Mouse (Mus musculus) forebrain, embryonic 12.5 days (tissue): ENCODE results near the gene Pqlc2. TPM values are rescaled to one million over a fixed set of nuclear protein-coding genes. Genes with fewer than 3 reads are reported as not detected.

Experiments
- microRNA-seq: library from miRNA; unstranded; fragments of <30 nt; microRNA quantifications from one replicate; pipeline ENCODE4, GENCODE M21; 2017
- polyA plus RNA-seq: library from polyadenylated mRNA; unstranded; fragments of >200 nt; fragmentation: Nextera tagmentation; extraction: Ambion mirVana; gene quantifications from 2 replicates; pipeline ENCODE4 v1.2.1, GENCODE M21; 2016

The Pqlc2 gene
- polyA plus RNA-seq, 1 experiment from 2014 or later = 12.5 TPM

Small RNA genes lying within 50 kb of the gene (microRNA-seq; reads per million reads assigned to microRNA genes)
- gene Gm24245 (2.9 reads per million, percentile 6 among the genes with 10 or more reads in this experiment), gene Gm25732 (1.5 reads per million)

Other genes starting within 250 kb of the Pqlc2 start
- gene Htr6, start 235.1 kb downstream of the Pqlc2 start, polyA plus RNA-seq = 0.18 TPM in 1 of 2 replicates, not detected in the other
- 22.5 and 26.7 TPM in 2 replicates for gene Nbl1, start 217.7 kb downstream of the Pqlc2 start, polyA plus RNA-seq
- gene Minos1, start 179.6 kb downstream of the Pqlc2 start, polyA plus RNA-seq = 416 and 438 TPM in 2 replicates
- 307 and 312 TPM in 2 replicates for gene Capzb, start 117.8 kb downstream of the Pqlc2 start, polyA plus RNA-seq
- 70.7 and 78.1 TPM in 2 replicates for gene Akr7a5, start within 50 bp of the Pqlc2 start, polyA plus RNA-seq
- gene Mrto4, start 41.9 kb upstream of the Pqlc2 start, polyA plus RNA-seq = 113 and 126 TPM in 2 replicates
- 34.9 and 35.6 TPM in 2 replicates for gene Emc1, start 41.9 kb upstream of the Pqlc2 start, polyA plus RNA-seq
- gene Ubr4, start 41.9 kb upstream of the Pqlc2 start, polyA plus RNA-seq = 76.0 and 81.5 TPM in 2 replicates
- gene Iffo2, start 219.8 kb upstream of the Pqlc2 start, polyA plus RNA-seq = 3.3 and 4.5 TPM in 2 replicates